Mouse (Mus musculus) granulocyte monocyte progenitor cell, adult 5-6 weeks (primary cell): ENCODE measurements around the gene Oaf. TPM values are rescaled to one million over a fixed set of nuclear protein-coding genes. Genes with fewer than 3 reads are reported as not detected.

Experiments used
- ATAC-seq: replicated peaks from 2 replicates; pipeline ENCODE4 v1.8.0; 2016; ENCODE audit warnings: mild to moderate bottlenecking, moderate TSS enrichment, inconsistent platforms; ENCODE audit not compliant: poor library complexity, severe bottlenecking
- total RNA-seq, 2 experiments: library from RNA; stranded (forward) in 1 of 2; stranded (reverse) in 1 of 2; fragments of 200-712, 200-1000 nt in 1 of 2; fragments of >200 nt in 1 of 2; fragmentation: Nextera tagmentation in 1 of 2; gene quantifications; 2 replicates each; pipeline ENCODE4 v1.2.3; 2014 to 2017

Gene Oaf
- 11.1 and 14.2 TPM in 2 replicates for total RNA-seq (2014; fragmentation: Nextera tagmentation)
- 7.1 and 11.6 TPM in 2 replicates for total RNA-seq (2017)

GRCm38 (mm10) chr9:43239712-43240593 is at the start of gene Oaf:
Gene Oaf (minus strand): TSS chr9:43239911.
- ATAC-seq: peak; percentile 77

- ATAC-seq: peak; percentile 78
Measured at GRCm38 (mm10) chr9:43286870-43287269, 47.2 kb upstream of the Oaf start.

- no peak for ATAC-seq
Measured at GRCm38 (mm10) chr9:43285281-43285680, 45.6 kb upstream of the Oaf start.

GRCm38 (mm10) chr9:43284284-43284683 is 44.6 kb upstream of the Oaf start:
- peak; percentile 88 for ATAC-seq

GRCm38 (mm10) chr9:43273735-43274134 is 34.0 kb upstream of the Oaf start:
- no peak for ATAC-seq

GRCm38 (mm10) chr9:43271761-43272518 is 32.2 kb upstream of the Oaf start:
- no peak for ATAC-seq

- peak; percentile 61 for ATAC-seq
Measured at GRCm38 (mm10) chr9:43270723-43271252, 31.1 kb upstream of the Oaf start.

- no peak for ATAC-seq
Measured at GRCm38 (mm10) chr9:43269166-43269565, 29.5 kb upstream of the Oaf start.

- ATAC-seq: peak; percentile 76
Measured at GRCm38 (mm10) chr9:43267357-43267756, 27.6 kb upstream of the Oaf start.

- ATAC-seq: no peak
Measured at GRCm38 (mm10) chr9:43265194-43265593, 25.5 kb upstream of the Oaf start.

GRCm38 (mm10) chr9:43263946-43264451 is 24.3 kb upstream of the Oaf start:
- ATAC-seq: no peak

GRCm38 (mm10) chr9:43262811-43263550 is 23.3 kb upstream of the Oaf start:
- ATAC-seq: no peak

GRCm38 (mm10) chr9:43262390-43262789 is 22.7 kb upstream of the Oaf start:
- ATAC-seq: no peak

- peak; percentile 17 for ATAC-seq
Measured at GRCm38 (mm10) chr9:43261941-43262340, 22.2 kb upstream of the Oaf start.

GRCm38 (mm10) chr9:43261124-43261907 is 21.6 kb upstream of the Oaf start:
- ATAC-seq: no peak

- no peak for ATAC-seq
Measured at GRCm38 (mm10) chr9:43260661-43261060, 20.9 kb upstream of the Oaf start.

- no peak for ATAC-seq
Measured at GRCm38 (mm10) chr9:43253271-43253681, 13.6 kb upstream of the Oaf start.

- no peak for ATAC-seq
Measured at GRCm38 (mm10) chr9:43252790-43253189, 13.1 kb upstream of the Oaf start.

GRCm38 (mm10) chr9:43251786-43252185 is 12.1 kb upstream of the Oaf start:
- no peak for ATAC-seq
